Mouse (Mus musculus): ENCODE measurements around the gene Ttll5. TPM values are rescaled to one million over a fixed set of nuclear protein-coding genes. Genes with fewer than 3 reads are reported as not detected.

The Ttll5 gene
- polyA plus RNA-seq, 1 experiment from 2014 or later, result 13.7 TPM

DNA sequence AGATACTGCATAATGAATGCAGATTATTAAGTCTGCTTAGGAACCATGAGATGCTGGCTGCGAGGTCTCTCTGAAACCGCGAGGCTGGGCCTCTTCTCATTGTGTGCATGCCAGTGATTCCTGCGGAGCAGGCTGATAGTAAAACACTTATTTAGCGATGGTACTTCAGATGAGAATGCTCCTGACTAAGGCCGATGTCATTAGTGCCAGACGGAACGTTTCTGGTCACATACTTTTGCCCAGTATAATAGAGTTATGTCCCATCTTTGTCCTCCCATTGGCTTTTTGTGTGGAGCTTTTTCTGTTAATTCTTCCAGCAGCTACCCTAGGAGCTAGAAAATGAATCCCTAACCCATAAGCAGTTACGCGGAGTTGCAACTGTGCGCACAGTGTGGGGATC lies 273.3 kb downstream of the Ttll5 start:
- H3K4me2 ChIP-seq, result no peak overlapping the region
- H3K4me3 ChIP-seq, result no peak overlapping the region
- no peak overlapping the region for H3K27ac ChIP-seq
- no peaks in the 10 kb centered on the region for H3K27me3 ChIP-seq (replicated peaks)
- H3K9me3 ChIP-seq, result no peaks in the 10 kb centered on the region
- H3K9ac ChIP-seq, result no peak overlapping the region
- 54% methylated on average over 11 of the region's 11 CpGs for WGBS
- H3K36me3 ChIP-seq (replicated peaks), result no peaks in the 10 kb centered on the region
- H3K4me1 ChIP-seq, result peaks cover 3% of the 10 kb centered on the region; the same call in 1 of the 2 replicates
- no peak for ATAC-seq (replicated peaks)

DNA sequence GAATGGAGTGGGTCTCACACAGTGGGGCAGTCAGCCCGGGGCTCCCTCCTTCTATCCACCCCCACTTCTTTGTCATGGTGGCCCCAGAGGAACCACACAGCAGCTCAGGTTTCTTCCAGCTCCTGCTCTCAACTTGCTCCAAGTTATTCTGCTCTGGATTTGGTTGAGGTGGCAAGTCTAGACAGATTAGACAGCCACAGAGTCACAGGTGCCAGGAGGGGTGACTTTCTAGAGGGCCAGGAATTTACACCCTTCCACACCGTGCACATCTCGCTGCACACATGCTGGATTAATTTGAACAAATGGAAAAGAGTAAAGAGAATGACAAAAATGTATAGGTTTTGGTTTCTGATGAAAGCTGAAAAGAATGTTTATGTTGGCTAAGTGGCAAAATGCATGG lies 276.3 kb downstream of the Ttll5 start:
- WGBS, result 89% methylated on average over 3 of the region's 3 CpGs
- Histone ChIP-seq H3K36me3 (replicated peaks) (no peaks in the 10 kb centered on the region), H3K4me2 (no peak overlapping the region), H3K27ac (no peak overlapping the region), H3K4me3 (no peak overlapping the region), H3K4me1 (peaks cover 17% of the 10 kb centered on the region), H3K27me3 (replicated peaks) (no peaks in the 10 kb centered on the region), H3K9me3 (no peaks in the 10 kb centered on the region), H3K9ac (no peak overlapping the region)
- ATAC-seq (replicated peaks), result no peak

DNA sequence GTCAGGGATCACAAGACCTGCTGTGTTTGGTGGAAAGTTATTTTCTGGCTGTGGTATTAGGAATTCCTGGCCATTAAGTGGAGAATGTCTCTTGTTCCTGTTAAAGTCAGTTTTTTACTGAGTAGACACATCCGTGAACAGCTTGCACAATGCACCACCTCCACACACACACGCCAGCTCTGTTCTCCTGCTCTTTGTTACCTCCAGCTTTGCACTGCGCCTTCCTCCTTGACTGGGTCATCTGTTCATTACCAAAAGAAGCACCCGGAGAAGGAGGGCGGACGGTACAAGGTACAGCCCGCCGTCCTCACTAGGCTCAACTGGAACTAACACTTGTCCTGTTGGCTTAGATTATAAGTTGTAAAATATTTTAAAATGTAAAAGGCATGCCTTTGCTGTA lies 278.2 kb downstream of the Ttll5 start:
- WGBS, result 65% methylated on average over 8 of the region's 8 CpGs
- Histone ChIP-seq H3K4me2 (no peak overlapping the region), H3K36me3 (replicated peaks) (no peaks in the 10 kb centered on the region), H3K27ac (no peak overlapping the region), H3K9me3 (no peaks in the 10 kb centered on the region), H3K4me3 (no peak overlapping the region), H3K27me3 (replicated peaks) (no peaks in the 10 kb centered on the region), H3K4me1 (peaks cover 17% of the 10 kb centered on the region), H3K9ac (no peak overlapping the region)
- ATAC-seq (replicated peaks), result no peak

DNA sequence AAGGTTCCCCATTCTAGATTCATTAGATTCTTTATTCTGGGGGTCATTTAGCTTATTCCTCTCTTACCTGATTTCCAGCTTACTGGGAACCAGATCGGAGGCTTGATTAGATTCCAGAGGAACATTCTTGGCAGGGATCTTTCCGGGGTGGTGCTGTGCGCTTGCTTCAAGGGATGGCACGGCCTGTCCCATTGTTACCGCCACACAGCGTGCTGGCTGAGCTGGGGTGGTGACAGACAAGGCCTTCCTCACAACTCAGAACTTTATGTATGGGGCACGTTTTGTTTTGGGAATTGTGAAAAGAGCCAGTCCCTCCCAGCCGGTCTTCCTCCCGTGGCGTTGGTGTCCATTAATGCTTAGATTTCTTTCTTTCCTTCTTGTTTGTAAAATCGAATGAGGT lies 278.9 kb downstream of the Ttll5 start:
- Histone ChIP-seq H3K9me3 (no peaks in the 10 kb centered on the region), H3K27ac (0 out of 2 replicates have a peak overlapping the region, but pooled peaks have one; percentile 26), H3K4me3 (no peak overlapping the region), H3K4me1 (peaks cover 17% of the 10 kb centered on the region), H3K9ac (no peak overlapping the region), H3K27me3 (replicated peaks) (no peaks in the 10 kb centered on the region), H3K36me3 (replicated peaks) (no peaks in the 10 kb centered on the region), H3K4me2 (no peak overlapping the region)
- WGBS, result 21% methylated on average over 11 of the region's 11 CpGs
- no peak for ATAC-seq (replicated peaks)

DNA sequence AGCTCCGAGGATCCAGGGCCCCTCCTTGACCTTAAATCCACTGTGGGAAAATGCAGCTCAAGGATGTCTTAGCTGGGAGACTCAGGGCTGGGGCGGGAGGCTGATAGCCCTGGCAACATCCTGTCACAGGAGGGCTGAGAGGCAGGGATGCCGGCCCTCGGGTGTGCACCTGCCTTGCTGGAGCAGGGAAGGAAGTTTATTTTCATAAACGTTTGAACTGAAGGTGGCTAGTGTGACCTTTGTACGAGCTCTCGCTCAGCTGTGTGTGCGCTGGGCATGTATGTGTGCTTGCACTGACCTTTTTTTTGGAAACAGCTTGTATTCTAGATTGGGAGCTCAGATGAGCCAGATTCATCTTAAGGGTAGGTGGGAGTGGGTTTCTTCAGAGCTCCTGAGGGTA lies 279.4 kb downstream of the Ttll5 start:
- H3K4me3 ChIP-seq, result no peak overlapping the region
- H3K9ac ChIP-seq, result no peak overlapping the region
- ATAC-seq (replicated peaks), result 0 out of 2 replicates have a peak, but pooled peaks have one; percentile 56
- 0 out of 2 replicates have a peak overlapping the region, but pooled peaks have one; percentile 26 for H3K27ac ChIP-seq
- 28% methylated on average over 8 of the region's 8 CpGs for WGBS
- peaks cover 17% of the 10 kb centered on the region for H3K4me1 ChIP-seq
- no peaks in the 10 kb centered on the region for H3K27me3 ChIP-seq (replicated peaks)
- no peaks in the 10 kb centered on the region for H3K9me3 ChIP-seq
- no peak overlapping the region for H3K4me2 ChIP-seq
- H3K36me3 ChIP-seq (replicated peaks), result no peaks in the 10 kb centered on the region

DNA sequence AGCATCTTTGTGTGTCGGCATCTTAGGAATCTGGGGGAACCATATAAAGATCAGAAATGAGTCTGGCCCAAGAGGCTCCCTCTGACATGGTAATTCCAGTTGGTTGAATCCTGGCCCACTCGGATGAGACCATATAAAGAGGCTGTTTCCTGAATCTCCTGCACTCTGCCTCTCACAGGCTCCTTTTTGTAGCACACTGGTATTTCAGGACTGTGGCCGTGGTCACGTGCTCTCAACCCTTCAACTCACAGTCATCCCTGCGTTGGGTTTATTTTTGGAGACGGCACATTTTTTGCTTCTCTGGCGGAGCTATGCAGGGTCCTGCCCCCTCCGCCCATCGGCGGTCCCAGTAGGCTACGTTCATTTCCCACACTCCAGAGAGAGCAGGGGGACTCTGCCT lies 279.8 kb downstream of the Ttll5 start:
- no peak for ATAC-seq (replicated peaks)
- H3K4me1 ChIP-seq, result peaks cover 17% of the 10 kb centered on the region
- H3K9me3 ChIP-seq, result no peaks in the 10 kb centered on the region
- H3K4me3 ChIP-seq, result no peak overlapping the region
- H3K4me2 ChIP-seq, result no peak overlapping the region
- WGBS, result 76% methylated on average over 11 of the region's 11 CpGs
- H3K27ac ChIP-seq, result no peak overlapping the region
- H3K36me3 ChIP-seq (replicated peaks), result no peaks in the 10 kb centered on the region
- H3K9ac ChIP-seq, result no peak overlapping the region
- no peaks in the 10 kb centered on the region for H3K27me3 ChIP-seq (replicated peaks)

DNA sequence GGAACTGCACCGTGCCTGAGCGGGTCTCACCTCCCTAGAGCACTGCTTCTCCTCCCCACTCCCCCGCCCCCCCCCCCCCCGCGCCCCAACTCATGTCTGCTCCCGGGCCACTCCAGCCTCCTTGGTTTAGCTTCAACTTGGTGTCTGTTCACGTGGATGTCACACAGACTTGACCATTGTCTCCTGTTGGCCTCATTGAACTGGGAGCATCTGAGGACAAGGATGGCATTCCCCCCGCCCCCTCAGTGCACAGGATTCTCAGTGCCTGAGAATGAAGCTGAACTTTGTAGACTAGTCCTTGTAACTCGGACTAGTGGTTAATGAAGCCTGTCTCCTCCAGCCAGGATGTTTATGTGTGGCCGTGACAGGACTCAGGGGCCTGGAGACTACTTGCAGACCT lies 281.1 kb downstream of the Ttll5 start:
- Histone ChIP-seq H3K9me3 (no peaks in the 10 kb centered on the region), H3K27me3 (replicated peaks) (no peaks in the 10 kb centered on the region), H3K36me3 (replicated peaks) (no peaks in the 10 kb centered on the region), H3K27ac (no peak overlapping the region), H3K4me3 (no peak overlapping the region), H3K4me1 (peaks cover 17% of the 10 kb centered on the region), H3K4me2 (no peak overlapping the region), H3K9ac (no peak overlapping the region)
- no peak for ATAC-seq (replicated peaks)
- WGBS, result 79% methylated on average over 7 of the region's 10 CpGs

DNA sequence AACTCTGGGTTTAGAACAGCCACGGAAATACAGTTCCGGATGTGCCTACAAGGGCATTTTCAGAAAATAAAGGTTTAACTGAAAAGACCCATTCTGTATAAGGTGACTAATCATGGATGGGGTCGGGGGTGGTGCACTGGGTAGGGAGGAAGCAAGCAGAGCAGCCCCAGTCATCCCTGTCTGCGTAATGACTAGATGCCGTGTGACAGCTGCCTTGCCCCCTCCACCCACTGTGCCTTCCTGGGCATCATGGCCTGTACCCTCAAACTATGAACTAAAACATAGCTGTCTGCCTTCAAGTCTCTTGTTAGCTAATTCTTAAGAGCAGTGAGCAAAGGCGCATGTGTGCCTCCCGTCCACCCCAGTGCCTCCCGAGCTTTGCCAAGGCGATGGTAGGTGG lies 281.6 kb downstream of the Ttll5 start:
- H3K27ac ChIP-seq, result no peak overlapping the region
- no peaks in the 10 kb centered on the region for H3K27me3 ChIP-seq (replicated peaks)
- ATAC-seq (replicated peaks), result no peak
- H3K9ac ChIP-seq, result no peak overlapping the region
- no peak overlapping the region for H3K4me3 ChIP-seq
- no peaks in the 10 kb centered on the region for H3K9me3 ChIP-seq
- 90% methylated on average over 9 of the region's 9 CpGs for WGBS
- H3K4me1 ChIP-seq, result peaks cover 17% of the 10 kb centered on the region
- no peak overlapping the region for H3K4me2 ChIP-seq
- H3K36me3 ChIP-seq (replicated peaks), result no peaks in the 10 kb centered on the region

DNA sequence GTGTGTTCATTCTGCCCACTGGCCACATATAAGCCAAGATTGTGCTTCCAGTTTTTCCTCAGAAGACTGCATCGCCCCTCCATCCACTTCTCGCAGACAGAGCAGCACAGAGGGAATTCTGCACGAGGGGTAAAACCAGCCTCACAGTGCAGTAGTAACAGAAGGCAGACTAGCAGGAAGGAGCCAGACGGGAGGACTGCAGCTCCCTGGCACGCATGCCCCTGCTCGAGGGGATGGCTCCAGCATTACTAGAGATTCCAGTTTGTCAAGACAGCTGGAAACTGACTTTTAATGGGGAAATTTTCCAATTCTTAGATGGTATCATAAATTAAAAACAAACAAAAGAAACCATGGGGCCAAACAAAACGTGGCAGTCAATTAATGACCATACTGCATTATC lies 283.2 kb downstream of the Ttll5 start:
- no peak overlapping the region for H3K9ac ChIP-seq
- no peak overlapping the region for H3K27ac ChIP-seq
- ATAC-seq (replicated peaks), result no peak
- no peaks in the 10 kb centered on the region for H3K27me3 ChIP-seq (replicated peaks)
- no peak overlapping the region for H3K4me3 ChIP-seq
- peaks cover 16% of the 10 kb centered on the region for H3K4me1 ChIP-seq
- no peaks in the 10 kb centered on the region for H3K36me3 ChIP-seq (replicated peaks)
- H3K9me3 ChIP-seq, result no peaks in the 10 kb centered on the region
- WGBS, result 85% methylated on average over 7 of the region's 7 CpGs
- H3K4me2 ChIP-seq, result no peak overlapping the region

DNA sequence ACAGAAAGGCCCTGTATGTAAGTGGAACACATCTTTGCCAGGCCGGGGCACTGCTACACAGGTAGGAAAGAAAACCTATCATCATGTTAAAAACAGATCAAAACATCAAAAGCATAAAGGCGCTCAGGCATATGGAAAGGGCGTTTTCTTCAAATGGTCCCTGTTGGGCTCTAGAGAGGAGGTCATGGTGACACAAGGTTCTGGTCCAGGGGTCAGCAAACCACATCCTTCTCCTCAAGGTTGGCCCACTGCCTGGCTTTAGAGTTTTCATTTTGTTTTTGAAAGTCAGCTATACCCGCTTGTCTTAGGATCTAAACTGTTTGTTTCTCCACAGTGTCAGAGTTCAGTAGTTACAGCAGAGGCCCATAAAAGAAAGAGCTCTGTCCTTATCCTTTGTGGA lies 285.1 kb downstream of the Ttll5 start:
- H3K4me3 ChIP-seq, result no peak overlapping the region
- WGBS, result 86% methylated on average over 4 of the region's 4 CpGs
- no peaks in the 10 kb centered on the region for H3K36me3 ChIP-seq (replicated peaks)
- H3K9ac ChIP-seq, result no peak overlapping the region
- H3K4me1 ChIP-seq, result no peaks in the 10 kb centered on the region
- H3K9me3 ChIP-seq, result no peaks in the 10 kb centered on the region
- no peak overlapping the region for H3K27ac ChIP-seq
- no peak overlapping the region for H3K4me2 ChIP-seq
- ATAC-seq (replicated peaks), result no peak
- H3K27me3 ChIP-seq (replicated peaks), result no peaks in the 10 kb centered on the region

DNA sequence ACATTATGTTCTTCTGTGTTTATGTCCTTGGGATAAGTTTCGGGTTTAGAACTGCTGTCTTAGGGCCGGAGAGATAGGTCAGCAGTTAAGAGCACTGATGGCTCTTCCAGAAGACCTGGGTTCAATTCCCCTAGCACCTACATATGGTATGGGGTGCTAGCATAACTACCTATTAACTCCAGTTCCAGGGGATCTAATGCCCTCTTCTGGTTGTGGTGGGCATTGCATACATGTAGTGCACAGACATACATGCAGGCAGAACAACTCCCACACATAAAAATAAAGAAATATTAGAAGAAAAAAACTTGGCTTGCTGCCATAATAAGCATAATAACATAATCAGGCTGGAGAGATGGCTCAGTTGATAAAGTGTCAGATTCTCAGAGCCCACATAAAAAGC lies 286.2 kb downstream of the Ttll5 start:
- Histone ChIP-seq H3K9ac (no peak overlapping the region), H3K4me2 (no peak overlapping the region), H3K4me3 (no peak overlapping the region), H3K4me1 (no peaks in the 10 kb centered on the region), H3K27me3 (replicated peaks) (no peaks in the 10 kb centered on the region), H3K36me3 (replicated peaks) (no peaks in the 10 kb centered on the region), H3K9me3 (no peaks in the 10 kb centered on the region), H3K27ac (no peak overlapping the region)
- ATAC-seq (replicated peaks), result no peak
- 91% methylated on average over 2 of the region's 2 CpGs for WGBS
